Mouse (Mus musculus) T-cell, adult 2 months (primary cell): ENCODE data around the gene Shb.

Experiments
- DNase-seq: peaks from one replicate; pipeline ENCODE4 v3.0.0; 2022; ENCODE audit warnings: low spot score

Gene Shb

DNA sequence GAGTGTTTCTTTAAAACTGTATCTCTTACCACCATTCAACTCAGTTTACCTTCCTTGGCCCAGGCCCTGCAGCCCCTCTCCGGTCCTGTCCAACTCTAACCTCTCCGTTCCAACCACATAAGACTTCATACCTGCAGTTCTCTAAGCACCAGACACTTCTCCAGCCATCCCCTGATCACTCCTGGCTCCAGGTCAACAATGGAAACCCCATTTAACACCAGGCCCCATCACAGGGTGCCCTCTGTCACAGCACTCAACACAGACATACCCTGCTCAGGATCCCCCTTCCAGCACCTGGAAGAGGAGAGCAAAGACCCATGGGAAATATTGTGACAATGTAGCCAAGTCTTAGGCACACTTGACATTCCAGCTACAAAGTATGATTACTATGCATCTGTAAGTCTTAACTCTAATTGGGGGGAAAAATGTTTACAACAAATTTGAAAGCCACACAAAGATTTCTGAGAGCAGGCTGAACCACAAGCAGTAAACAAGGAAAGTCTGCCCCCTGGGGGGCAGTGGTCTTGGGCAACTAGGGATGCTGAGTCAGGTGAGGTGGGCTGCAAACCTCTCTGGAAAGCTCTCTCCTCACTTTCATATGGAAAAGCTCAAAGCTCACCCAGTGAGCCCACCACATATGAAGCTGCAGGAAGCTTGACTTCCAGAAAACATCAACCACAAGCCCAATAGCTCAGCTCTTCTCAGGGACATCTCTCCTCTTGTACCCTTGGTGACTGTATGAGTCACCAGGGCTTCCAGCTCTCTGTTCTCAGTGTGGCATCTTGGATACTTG, 4.5 kb downstream of the Shb start:
- no peak for DNase-seq

DNA sequence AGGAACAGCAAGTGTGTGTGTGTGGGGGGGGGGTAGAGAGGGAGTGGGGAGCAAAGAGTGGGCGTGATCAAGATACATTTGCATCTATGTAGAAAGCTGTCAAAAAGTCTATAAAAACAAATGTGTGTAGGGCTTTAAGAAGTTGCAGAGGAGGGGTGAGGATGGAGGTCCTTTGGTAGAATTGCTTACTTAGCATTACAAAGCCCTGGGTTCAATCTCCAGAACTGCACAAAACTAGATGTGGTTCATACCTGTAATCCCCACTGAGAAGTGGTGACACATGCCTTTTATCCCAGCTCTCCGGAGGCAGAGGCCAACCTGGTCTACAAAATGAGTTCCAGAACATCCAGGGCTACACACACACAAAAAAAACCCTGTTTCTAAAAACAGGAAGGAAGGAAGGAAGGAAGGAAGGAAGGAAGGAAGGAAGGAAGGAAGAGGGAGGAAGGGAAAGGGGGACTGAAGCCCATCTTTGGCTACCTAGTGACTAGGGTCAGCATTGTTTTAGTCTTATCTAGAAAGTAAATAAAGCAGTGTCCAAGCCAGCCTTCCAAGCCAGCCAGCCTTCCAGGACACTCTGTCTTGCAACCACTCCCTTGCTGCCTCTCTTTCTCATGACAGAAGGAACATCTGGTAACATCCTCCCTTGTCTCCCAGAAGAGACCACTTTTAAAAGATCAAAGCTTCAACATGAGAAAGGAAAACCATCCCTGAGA, 5.3 kb downstream of the Shb start:
- DNase-seq: no peak

DNA sequence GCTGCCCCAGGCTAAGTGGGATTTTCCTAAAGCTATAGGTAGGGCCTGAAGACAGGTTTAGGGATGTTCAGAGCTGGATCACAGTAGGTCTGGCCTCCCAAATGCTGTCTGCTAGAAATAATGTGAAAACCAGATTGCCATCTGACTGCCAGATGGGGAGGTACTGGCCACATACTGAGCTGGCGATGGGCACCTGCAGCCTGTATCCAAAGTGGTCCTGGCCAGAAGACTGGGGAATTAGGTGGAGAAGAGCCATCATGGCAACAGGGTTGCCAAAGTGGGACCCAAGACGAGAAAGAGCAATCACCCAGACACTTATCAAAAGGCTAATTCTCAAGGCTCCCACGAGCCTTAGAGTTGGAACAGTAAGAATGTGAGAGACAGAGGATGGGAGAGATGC, 6.1 kb downstream of the Shb start:
- no peak for DNase-seq

GRCm38 (mm10) chr4:45525541-45525940, 6.7 kb downstream of the Shb start:
- DNase-seq: no peak

GRCm38 (mm10) chr4:45524602-45525001, 7.7 kb downstream of the Shb start:
- no peak for DNase-seq

GRCm38 (mm10) chr4:45523360-45523759, 8.9 kb downstream of the Shb start:
- no peak for DNase-seq

- no peak for DNase-seq
Measured at GRCm38 (mm10) chr4:45522956-45523355, 9.3 kb downstream of the Shb start.

DNA sequence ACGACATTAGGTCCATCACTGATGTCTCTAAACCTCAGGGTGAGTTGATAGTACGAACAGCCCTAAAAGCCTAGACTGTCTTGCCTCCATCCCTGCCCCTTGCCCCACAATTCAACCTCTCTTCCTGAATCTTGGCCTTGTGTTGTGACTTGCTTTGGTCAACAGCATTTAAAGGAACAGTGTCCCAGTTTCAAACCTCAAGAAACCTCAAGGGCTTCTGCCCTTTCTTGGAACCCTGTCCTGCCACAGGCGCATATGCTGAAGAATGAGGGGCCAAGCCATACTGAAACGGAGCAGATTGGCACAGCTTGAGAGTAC, 9.7 kb downstream of the Shb start:
- no peak for DNase-seq

DNA sequence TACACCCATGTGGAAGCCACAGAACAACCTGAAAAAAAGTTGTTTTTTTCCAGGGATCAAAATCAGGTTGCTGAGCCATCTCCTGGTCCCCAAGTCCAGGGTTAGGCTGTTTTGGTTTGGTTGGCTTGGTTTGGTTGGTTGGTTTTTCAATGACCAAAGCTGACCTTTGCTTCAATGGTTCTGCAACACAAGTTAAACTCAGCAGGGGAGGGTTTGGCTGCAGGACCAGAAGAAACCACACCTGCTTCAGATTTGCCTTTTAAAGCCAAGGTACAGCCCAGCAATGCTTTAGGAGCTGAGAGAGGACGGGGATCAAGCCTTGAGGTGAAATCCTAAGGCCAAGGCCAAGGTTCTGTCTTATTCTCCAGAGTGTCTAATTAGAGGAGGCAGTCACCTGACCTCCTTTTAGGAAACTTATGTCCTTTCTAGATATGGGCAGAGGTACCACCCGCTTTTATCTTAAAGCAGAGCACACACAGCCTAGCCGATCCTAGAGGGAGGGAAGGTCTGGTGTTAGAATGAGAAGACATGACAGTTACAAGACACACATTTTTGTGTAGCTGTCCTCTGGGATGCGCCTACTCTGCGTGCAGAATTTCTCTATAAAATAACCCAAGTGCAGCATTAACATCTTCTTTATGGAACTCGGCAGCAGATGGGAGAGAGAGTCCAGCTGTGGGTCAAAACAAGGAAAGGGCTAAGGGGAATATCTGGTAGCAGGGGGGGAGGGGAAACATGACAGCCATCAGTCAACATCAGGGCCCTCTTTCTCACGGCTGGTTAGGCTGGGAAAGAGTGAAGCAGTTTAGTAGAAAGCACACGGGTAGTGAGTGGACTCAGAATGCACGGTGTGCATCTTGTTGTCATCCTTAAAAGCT, 10.3 kb downstream of the Shb start:
- no peak for DNase-seq

- DNase-seq: no peak
Measured at GRCm38 (mm10) chr4:45520375-45520774, 11.9 kb downstream of the Shb start.

DNA sequence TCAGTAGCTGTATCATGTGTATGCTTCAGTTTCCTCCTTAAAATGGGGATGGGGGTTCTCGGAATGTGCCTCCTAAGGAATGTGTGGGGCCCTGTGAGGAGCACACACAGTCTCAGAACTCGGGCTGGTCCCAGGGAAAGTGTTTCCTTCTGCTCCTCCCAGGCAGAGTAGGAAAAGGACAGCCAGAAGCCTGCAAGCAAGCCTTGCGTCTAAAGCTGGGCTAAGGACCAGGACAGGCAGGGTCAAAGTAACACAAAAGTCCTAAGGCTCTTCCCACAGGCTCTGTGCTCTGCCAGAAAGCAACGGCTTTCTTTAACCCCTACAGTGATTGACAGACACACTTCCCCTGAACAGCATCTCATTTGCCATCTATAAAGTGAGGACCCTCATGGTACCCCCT, 14.9 kb downstream of the Shb start:
- DNase-seq: no peak

DNA sequence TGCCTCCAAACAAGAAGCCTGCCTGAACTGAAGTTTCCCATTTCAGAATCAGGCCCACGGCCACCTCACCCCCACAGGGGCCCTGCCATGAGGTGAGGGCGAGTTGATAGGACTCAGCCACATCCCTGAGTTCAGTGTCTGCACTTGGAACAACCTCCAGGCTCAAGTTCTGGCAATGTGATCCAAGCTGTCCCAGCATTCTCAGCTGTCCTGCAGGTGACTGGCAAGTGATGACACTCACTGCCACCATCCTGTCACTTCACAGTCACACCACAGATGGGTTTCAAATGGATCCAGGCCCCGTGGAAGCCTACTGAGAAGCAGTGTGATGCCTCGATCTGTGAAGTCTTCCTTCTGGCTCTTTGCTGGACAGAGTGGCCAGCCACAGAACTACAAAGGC, 16.4 kb downstream of the Shb start:
- no peak for DNase-seq

- DNase-seq: no peak
Measured at GRCm38 (mm10) chr4:45514406-45514805, 17.9 kb downstream of the Shb start.

DNA sequence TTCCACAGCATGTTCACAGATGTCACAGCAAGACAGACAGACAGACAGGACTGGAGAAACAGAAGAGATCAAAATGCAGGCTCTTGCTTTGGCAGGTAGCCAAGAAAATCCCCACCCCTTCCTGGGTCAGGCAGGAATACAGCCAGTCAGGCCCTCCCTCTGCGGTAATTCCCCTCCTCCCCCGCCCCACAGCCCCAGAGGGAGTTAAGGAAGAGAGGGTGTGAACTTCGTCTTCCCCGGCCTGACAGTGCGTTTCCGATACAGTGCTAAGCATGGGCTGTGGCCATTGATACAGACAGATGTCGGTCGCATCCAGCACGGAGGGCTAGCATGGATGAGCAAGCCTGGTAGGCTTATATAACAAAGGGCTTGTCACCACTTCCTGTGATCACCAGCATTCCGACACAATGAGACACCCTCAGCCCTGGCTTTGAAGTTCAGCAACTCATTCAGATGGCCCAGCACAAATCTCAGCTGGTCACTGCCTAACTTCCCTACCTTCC, 18.4 kb downstream of the Shb start:
- DNase-seq: peak; percentile 54

GRCm38 (mm10) chr4:45513340-45513739, 18.9 kb downstream of the Shb start:
- DNase-seq: no peak

- no peak for DNase-seq
Measured at GRCm38 (mm10) chr4:45510163-45510562, 22.1 kb downstream of the Shb start.

- DNase-seq: no peak
Measured at GRCm38 (mm10) chr4:45509416-45509815, 22.9 kb downstream of the Shb start.

DNA sequence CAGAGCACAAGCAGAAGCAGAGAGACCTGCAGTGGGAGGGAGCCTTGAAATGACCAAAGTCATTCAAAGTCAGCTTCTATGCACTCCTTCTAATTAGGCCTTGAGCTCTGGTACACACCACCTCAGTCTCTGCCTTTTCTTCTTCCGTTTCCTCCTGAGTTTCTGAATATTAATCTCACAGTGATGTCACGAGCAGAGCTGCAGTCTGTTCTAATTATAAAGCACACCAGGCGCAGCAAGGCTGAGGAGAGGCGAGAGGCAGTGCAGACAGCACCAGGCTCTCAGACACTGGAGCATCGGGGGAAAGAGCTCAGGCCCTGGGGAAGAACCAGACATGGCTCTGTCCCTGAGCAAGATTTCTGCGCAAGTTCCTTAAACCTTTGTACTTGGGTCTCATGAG, 23.8 kb downstream of the Shb start:
- no peak for DNase-seq

DNA sequence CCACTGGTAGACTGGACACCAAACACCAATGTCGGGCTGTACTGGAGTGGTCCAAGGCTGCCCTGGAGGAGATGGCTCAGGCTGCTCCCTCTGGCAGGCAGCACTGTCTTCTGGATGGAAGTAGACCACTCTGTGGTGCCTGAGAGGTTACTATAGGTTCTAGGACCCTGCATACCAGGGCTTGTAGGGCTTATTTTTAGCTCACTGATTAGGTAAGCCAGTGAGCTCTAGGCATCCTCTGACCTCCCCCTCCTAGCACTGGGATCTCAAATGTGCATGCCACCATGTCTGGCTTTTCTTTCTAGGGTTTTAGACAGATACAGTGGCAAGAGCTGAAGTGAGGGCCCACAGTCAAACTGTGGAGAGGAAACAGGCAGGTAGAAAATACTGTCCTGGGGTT, 24.8 kb downstream of the Shb start:
- no peak for DNase-seq

- no peak for DNase-seq
Measured at GRCm38 (mm10) chr4:45507039-45507438, 25.2 kb downstream of the Shb start.

DNA sequence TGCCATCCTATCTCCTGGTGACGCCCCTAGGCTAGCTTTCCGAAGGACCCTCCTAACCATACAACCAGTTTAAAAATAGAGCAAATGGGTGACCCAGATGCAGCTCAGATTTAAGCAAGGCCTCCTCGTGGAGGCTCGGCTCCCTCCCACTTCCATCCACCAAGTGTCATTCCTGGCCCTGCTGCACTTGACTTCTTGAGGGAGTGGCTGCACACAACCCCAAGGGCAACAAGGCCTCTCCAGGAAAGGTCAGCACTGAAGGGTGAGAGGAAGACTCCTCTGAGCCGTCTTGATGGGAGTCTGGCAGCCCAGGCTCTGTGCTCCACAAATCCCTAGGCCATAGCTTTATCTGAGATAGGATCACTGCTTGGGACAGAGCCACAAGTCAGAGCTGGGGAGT, 25.7 kb downstream of the Shb start:
- no peak for DNase-seq

DNA sequence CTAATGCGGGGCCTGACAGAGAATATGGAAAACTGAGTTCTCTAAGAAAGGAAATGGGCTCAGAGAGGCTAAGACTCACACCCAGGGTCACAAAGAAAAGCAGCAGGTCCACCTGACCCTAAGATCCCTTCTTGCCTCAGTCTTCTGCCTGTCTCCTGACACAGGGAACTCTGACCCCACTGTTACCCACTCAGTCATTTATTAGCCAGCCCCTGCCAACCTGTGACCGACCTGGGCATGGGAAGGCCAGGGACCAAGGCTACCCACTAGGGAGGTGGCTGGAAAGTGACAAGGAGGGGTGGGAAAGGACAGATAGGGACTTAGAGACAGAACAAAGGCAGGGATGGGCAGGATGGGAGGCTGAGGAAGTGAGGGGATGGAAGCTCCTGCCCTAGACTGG, 26.6 kb downstream of the Shb start:
- DNase-seq: no peak

DNA sequence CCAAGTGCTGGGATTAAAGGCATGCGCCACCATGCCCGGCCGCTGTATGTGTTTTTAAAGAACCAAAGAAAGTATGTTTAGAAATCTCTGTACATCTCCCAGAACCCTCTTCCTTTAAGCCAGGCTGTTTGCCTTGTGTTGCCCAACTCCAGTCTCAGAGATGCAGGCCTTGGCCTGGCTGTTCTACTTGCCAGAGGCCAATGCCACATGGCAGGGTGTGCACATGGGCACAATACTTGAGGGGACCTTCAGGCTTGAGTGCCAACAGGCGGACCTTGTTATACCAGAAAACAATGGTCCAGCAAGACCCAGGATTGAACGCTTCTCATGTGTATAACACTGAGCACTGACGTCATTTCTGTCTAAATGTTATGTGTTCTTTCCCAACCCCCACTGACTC, 27.1 kb downstream of the Shb start:
- DNase-seq: no peak
